Mouse (Mus musculus): ENCODE measurements around the gene Adcy7. TPM values are rescaled to one million over a fixed set of nuclear protein-coding genes. Genes with fewer than 3 reads are reported as not detected.

Adcy7 gene
- polyA plus RNA-seq, 1 experiment from 2014 or later = 5.9 TPM

GRCm38 (mm10) chr8:88292926-88293325 is 20.7 kb downstream of the Adcy7 start:
- no peak overlapping the region for H3K27ac ChIP-seq (ENCODE audit: low read length)
- H3K4me2 ChIP-seq (ENCODE audit: low read depth, low read length) = no peak overlapping the region
- WGBS = 92% methylated on average over 3 of the region's 3 CpGs
- H3K9ac ChIP-seq (ENCODE audit: low read length) = no peak overlapping the region
- no peaks in the 10 kb centered on the region for H3K36me3 ChIP-seq (ENCODE audit: control insufficient read depth, insufficient read depth)
- H3K4me3 ChIP-seq (ENCODE audit: low read length) = no peak overlapping the region
- H3K9me3 ChIP-seq (replicated peaks; ENCODE audit: control insufficient read depth, low read length) = no peaks in the 10 kb centered on the region
- peaks cover 8% of the 10 kb centered on the region; the same call in 1 of the 2 replicates for H3K4me1 ChIP-seq (ENCODE audit: control insufficient read depth, insufficient read depth, low read length)
- H3K27me3 ChIP-seq (ENCODE audit: control insufficient read depth, insufficient read depth, low read length) = no peaks in the 10 kb centered on the region
- ATAC-seq (replicated peaks; ENCODE audit: extremely low read depth, insufficient read depth, low FRiP score) = no peak

GRCm38 (mm10) chr8:88293590-88294356 is 21.6 kb downstream of the Adcy7 start:
- Histone ChIP-seq H3K9me3 (replicated peaks; ENCODE audit: control insufficient read depth, low read length) (no peaks in the 10 kb centered on the region), H3K27ac (ENCODE audit: low read length) (no peak overlapping the region), H3K27me3 (ENCODE audit: control insufficient read depth, insufficient read depth, low read length) (no peaks in the 10 kb centered on the region), H3K9ac (ENCODE audit: low read length) (no peak overlapping the region), H3K4me2 (ENCODE audit: low read depth, low read length) (peak overlapping the region; percentile 25; the same call in 1 of the 2 replicates), H3K4me3 (ENCODE audit: low read length) (peak overlapping the region; percentile 7; the same call in 1 of the 2 replicates), H3K36me3 (ENCODE audit: control insufficient read depth, insufficient read depth) (no peaks in the 10 kb centered on the region), H3K4me1 (ENCODE audit: control insufficient read depth, insufficient read depth, low read length) (0 out of 2 replicates have a peak, but pooled peaks cover 4% of the 10 kb centered on the region)
- ATAC-seq (replicated peaks; ENCODE audit: extremely low read depth, insufficient read depth, low FRiP score) = no peak
- WGBS = 84% methylated on average over 9 of the region's 9 CpGs

GRCm38 (mm10) chr8:88294977-88295376 is 22.8 kb downstream of the Adcy7 start:
- H3K9ac ChIP-seq (ENCODE audit: low read length) = no peak overlapping the region
- no peak overlapping the region for H3K4me2 ChIP-seq (ENCODE audit: low read depth, low read length)
- H3K9me3 ChIP-seq (replicated peaks; ENCODE audit: control insufficient read depth, low read length) = no peaks in the 10 kb centered on the region
- no peaks in the 10 kb centered on the region for H3K36me3 ChIP-seq (ENCODE audit: control insufficient read depth, insufficient read depth)
- H3K4me1 ChIP-seq (ENCODE audit: control insufficient read depth, insufficient read depth, low read length) = peaks cover 6% of the 10 kb centered on the region; the same call in 1 of the 2 replicates
- H3K27ac ChIP-seq (ENCODE audit: low read length) = no peak overlapping the region
- no peak for ATAC-seq (replicated peaks; ENCODE audit: extremely low read depth, insufficient read depth, low FRiP score)
- H3K4me3 ChIP-seq (ENCODE audit: low read length) = no peak overlapping the region
- WGBS = 71% methylated on average over 2 of the region's 2 CpGs
- H3K27me3 ChIP-seq (ENCODE audit: control insufficient read depth, insufficient read depth, low read length) = no peaks in the 10 kb centered on the region

GRCm38 (mm10) chr8:88297976-88298732 is 26.0 kb downstream of the Adcy7 start:
- no peaks in the 10 kb centered on the region for H3K9me3 ChIP-seq (replicated peaks; ENCODE audit: control insufficient read depth, low read length)
- H3K27me3 ChIP-seq (ENCODE audit: control insufficient read depth, insufficient read depth, low read length) = no peaks in the 10 kb centered on the region
- no peak overlapping the region for H3K4me2 ChIP-seq (ENCODE audit: low read depth, low read length)
- peak; percentile 59 for ATAC-seq (replicated peaks; ENCODE audit: extremely low read depth, insufficient read depth, low FRiP score)
- WGBS = 37% methylated on average over 12 of the region's 12 CpGs
- H3K4me1 ChIP-seq (ENCODE audit: control insufficient read depth, insufficient read depth, low read length) = peaks cover 11% of the 10 kb centered on the region; the same call in 1 of the 2 replicates
- H3K9ac ChIP-seq (ENCODE audit: low read length) = no peak overlapping the region
- H3K4me3 ChIP-seq (ENCODE audit: low read length) = no peak overlapping the region
- H3K36me3 ChIP-seq (ENCODE audit: control insufficient read depth, insufficient read depth) = no peaks in the 10 kb centered on the region
- no peak overlapping the region for H3K27ac ChIP-seq (ENCODE audit: low read length)

GRCm38 (mm10) chr8:88298733-88299103 is 26.5 kb downstream of the Adcy7 start:
- Histone ChIP-seq H3K27me3 (ENCODE audit: control insufficient read depth, insufficient read depth, low read length) (no peaks in the 10 kb centered on the region), H3K4me3 (ENCODE audit: low read length) (no peak overlapping the region), H3K9ac (ENCODE audit: low read length) (no peak overlapping the region), H3K27ac (ENCODE audit: low read length) (no peak overlapping the region), H3K4me1 (ENCODE audit: control insufficient read depth, insufficient read depth, low read length) (peaks cover 11% of the 10 kb centered on the region; the same call in 1 of the 2 replicates), H3K9me3 (replicated peaks; ENCODE audit: control insufficient read depth, low read length) (no peaks in the 10 kb centered on the region), H3K4me2 (ENCODE audit: low read depth, low read length) (no peak overlapping the region), H3K36me3 (ENCODE audit: control insufficient read depth, insufficient read depth) (no peaks in the 10 kb centered on the region)
- no peak for ATAC-seq (replicated peaks; ENCODE audit: extremely low read depth, insufficient read depth, low FRiP score)
- 83% methylated on average over 10 of the region's 10 CpGs for whole genome bisulfite sequencing

- ATAC-seq (replicated peaks; ENCODE audit: extremely low read depth, insufficient read depth, low FRiP score) = no peak
- Histone ChIP-seq H3K9me3 (replicated peaks; ENCODE audit: control insufficient read depth, low read length) (no peaks in the 10 kb centered on the region), H3K27ac (ENCODE audit: low read length) (peak overlapping the region; percentile 28), H3K27me3 (ENCODE audit: control insufficient read depth, insufficient read depth, low read length) (no peaks in the 10 kb centered on the region), H3K4me1 (ENCODE audit: control insufficient read depth, insufficient read depth, low read length) (peaks cover 11% of the 10 kb centered on the region; the same call in 1 of the 2 replicates), H3K4me2 (ENCODE audit: low read depth, low read length) (no peak overlapping the region), H3K36me3 (ENCODE audit: control insufficient read depth, insufficient read depth) (no peaks in the 10 kb centered on the region), H3K4me3 (ENCODE audit: low read length) (no peak overlapping the region), H3K9ac (ENCODE audit: low read length) (no peak overlapping the region)
- WGBS = 69% methylated on average over 10 of the region's 10 CpGs
Observed at GRCm38 (mm10) chr8:88299907-88300603, 27.9 kb downstream of the Adcy7 start.

- peaks cover 11% of the 10 kb centered on the region; the same call in 1 of the 2 replicates for H3K4me1 ChIP-seq (ENCODE audit: control insufficient read depth, insufficient read depth, low read length)
- ATAC-seq (replicated peaks; ENCODE audit: extremely low read depth, insufficient read depth, low FRiP score) = no peak
- no peaks in the 10 kb centered on the region for H3K27me3 ChIP-seq (ENCODE audit: control insufficient read depth, insufficient read depth, low read length)
- no peak overlapping the region for H3K27ac ChIP-seq (ENCODE audit: low read length)
- no peaks in the 10 kb centered on the region for H3K36me3 ChIP-seq (ENCODE audit: control insufficient read depth, insufficient read depth)
- H3K4me3 ChIP-seq (ENCODE audit: low read length) = no peak overlapping the region
- H3K9ac ChIP-seq (ENCODE audit: low read length) = no peak overlapping the region
- H3K9me3 ChIP-seq (replicated peaks; ENCODE audit: control insufficient read depth, low read length) = no peaks in the 10 kb centered on the region
- 72% methylated on average over 15 of the region's 15 CpGs for WGBS
- no peak overlapping the region for H3K4me2 ChIP-seq (ENCODE audit: low read depth, low read length)
Observed at GRCm38 (mm10) chr8:88301589-88302437, 29.6 kb downstream of the Adcy7 start.

- Histone ChIP-seq H3K27ac (ENCODE audit: low read length) (no peak overlapping the region), H3K4me2 (ENCODE audit: low read depth, low read length) (no peak overlapping the region), H3K4me1 (ENCODE audit: control insufficient read depth, insufficient read depth, low read length) (0 out of 2 replicates have a peak, but pooled peaks cover 5% of the 10 kb centered on the region), H3K9ac (ENCODE audit: low read length) (no peak overlapping the region), H3K4me3 (ENCODE audit: low read length) (no peak overlapping the region), H3K27me3 (ENCODE audit: control insufficient read depth, insufficient read depth, low read length) (no peaks in the 10 kb centered on the region), H3K9me3 (replicated peaks; ENCODE audit: control insufficient read depth, low read length) (no peaks in the 10 kb centered on the region), H3K36me3 (ENCODE audit: control insufficient read depth, insufficient read depth) (no peaks in the 10 kb centered on the region)
- ATAC-seq (replicated peaks; ENCODE audit: extremely low read depth, insufficient read depth, low FRiP score) = 0 out of 2 replicates have a peak, but pooled peaks have one; percentile 39
- WGBS = 74% methylated on average over 4 of the region's 4 CpGs
Observed at GRCm38 (mm10) chr8:88305814-88306213, 33.6 kb downstream of the Adcy7 start.

All from heart, embryonic 16.5 days (tissue).